Mouse (Mus musculus): ENCODE measurements around the gene Auh. TPM values are rescaled to one million over a fixed set of nuclear protein-coding genes. Genes with fewer than 3 reads are reported as not detected.

The Auh gene
- polyA plus RNA-seq, 1 experiment from 2014 or later: 34.8 TPM

DNA sequence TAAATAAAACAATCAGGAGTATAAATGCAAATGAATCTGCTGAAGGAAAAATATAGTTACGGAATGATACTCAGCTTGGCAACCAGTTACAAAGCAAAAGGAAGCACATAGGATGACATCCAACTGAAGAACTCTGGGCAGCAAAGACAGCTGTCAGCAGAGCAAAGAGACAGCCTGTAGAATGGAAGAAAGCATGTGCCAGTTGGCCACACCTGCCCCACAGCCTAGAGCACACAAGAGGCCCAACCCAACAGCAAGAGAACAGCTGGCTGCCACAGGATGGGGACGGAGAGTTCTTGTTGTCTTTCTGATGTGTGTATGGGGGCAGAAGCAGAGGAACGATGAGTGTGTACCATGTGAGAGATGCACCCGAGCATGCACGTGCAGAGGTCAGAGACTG lies 29.8 kb downstream of the Auh start:
- peaks cover 10% of the 10 kb centered on the region; the same call in 1 of the 2 replicates for H3K36me3 ChIP-seq (ENCODE audit: insufficient read depth)
- DNase-seq: no peak
- H3K9ac ChIP-seq: no peak overlapping the region
- no peaks in the 10 kb centered on the region for H3K9me3 ChIP-seq (ENCODE audit: low read depth, low read length)
- no peak for TF ChIP-seq CTCF (IDR thresholded peaks at IDR 0.05; ENCODE audit: low read depth)
- ATAC-seq (ENCODE audit: insufficient read depth): no peak
- H3K4me3 ChIP-seq (ENCODE audit: low read depth, low read length): no peak overlapping the region
- H3K4me1 ChIP-seq (ENCODE audit: insufficient read depth): peaks cover 14% of the 10 kb centered on the region; the same call in 1 of the 2 replicates
- WGBS: 76% methylated on average over 5 of the region's 5 CpGs
- H3K4me2 ChIP-seq: no peak overlapping the region
- H3K27me3 ChIP-seq (ENCODE audit: insufficient read depth, low read length): no peaks in the 10 kb centered on the region
- H3K27ac ChIP-seq (ENCODE audit: low read depth): no peak overlapping the region

DNA sequence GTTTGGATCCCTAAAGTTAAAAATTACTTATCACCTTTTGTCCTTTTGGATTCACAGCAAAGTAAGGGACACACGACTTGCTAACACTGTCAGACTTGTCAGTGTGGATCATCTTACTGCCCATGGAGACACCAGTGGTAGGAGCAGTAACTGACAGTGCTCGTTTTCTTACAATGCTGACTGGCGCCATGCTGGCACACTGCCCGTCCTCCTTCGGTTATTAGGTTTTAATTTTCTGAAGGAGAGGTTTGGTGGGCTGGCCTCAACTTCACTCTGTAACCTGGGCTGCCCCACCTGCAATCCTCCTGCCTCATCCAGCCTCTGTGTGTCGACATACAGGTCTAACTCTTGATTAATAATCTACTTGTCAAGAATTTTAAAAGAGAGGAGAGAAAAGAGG lies 31.7 kb downstream of the Auh start:
- Histone ChIP-seq H3K4me3 (ENCODE audit: low read depth, low read length) (no peak overlapping the region), H3K9ac (no peak overlapping the region), H3K4me1 (ENCODE audit: insufficient read depth) (peaks cover 3% of the 10 kb centered on the region; the same call in 1 of the 2 replicates), H3K27me3 (ENCODE audit: insufficient read depth, low read length) (no peaks in the 10 kb centered on the region), H3K4me2 (no peak overlapping the region), H3K9me3 (ENCODE audit: low read depth, low read length) (no peaks in the 10 kb centered on the region), H3K36me3 (ENCODE audit: insufficient read depth) (peaks cover 10% of the 10 kb centered on the region; the same call in 1 of the 2 replicates), H3K27ac (ENCODE audit: low read depth) (no peak overlapping the region)
- 73% methylated on average over 6 of the region's 6 CpGs for WGBS
- no peak for ATAC-seq (ENCODE audit: insufficient read depth)
- TF ChIP-seq CTCF (IDR thresholded peaks at IDR 0.05; ENCODE audit: low read depth): no peak
- no peak for DNase-seq

DNA sequence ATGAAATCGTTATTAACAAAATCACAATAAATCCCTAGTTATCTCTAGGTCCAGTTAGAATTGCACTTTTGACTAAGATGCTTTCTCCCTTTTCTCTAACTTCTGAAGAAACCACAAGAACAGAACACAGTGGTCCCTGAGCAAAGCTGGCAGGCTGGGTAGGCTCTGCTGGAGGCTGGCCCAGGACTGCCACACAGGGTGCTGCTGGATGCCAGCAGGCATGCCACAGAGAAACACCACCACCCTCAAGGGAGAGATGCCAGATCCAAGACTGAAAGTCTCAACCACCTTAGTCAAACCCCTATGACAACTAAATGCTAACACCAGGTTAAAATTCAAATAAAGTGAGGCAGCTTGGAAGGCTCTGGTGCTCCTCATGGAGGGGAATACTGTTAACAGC lies 36.7 kb downstream of the Auh start:
- no peaks in the 10 kb centered on the region for H3K4me1 ChIP-seq (ENCODE audit: insufficient read depth)
- WGBS: 84% methylated on average over 1 of the region's 1 CpGs
- no peaks in the 10 kb centered on the region for H3K9me3 ChIP-seq (ENCODE audit: low read depth, low read length)
- no peak overlapping the region for H3K27ac ChIP-seq (ENCODE audit: low read depth)
- DNase-seq: no peak
- ATAC-seq (ENCODE audit: insufficient read depth): no peak
- H3K4me3 ChIP-seq (ENCODE audit: low read depth, low read length): no peak overlapping the region
- H3K9ac ChIP-seq: no peak overlapping the region
- H3K36me3 ChIP-seq (ENCODE audit: insufficient read depth): peaks cover 11% of the 10 kb centered on the region; the same call in 1 of the 2 replicates
- H3K4me2 ChIP-seq: no peak overlapping the region
- no peak for TF ChIP-seq CTCF (IDR thresholded peaks at IDR 0.05; ENCODE audit: low read depth)
- no peaks in the 10 kb centered on the region for H3K27me3 ChIP-seq (ENCODE audit: insufficient read depth, low read length)

DNA sequence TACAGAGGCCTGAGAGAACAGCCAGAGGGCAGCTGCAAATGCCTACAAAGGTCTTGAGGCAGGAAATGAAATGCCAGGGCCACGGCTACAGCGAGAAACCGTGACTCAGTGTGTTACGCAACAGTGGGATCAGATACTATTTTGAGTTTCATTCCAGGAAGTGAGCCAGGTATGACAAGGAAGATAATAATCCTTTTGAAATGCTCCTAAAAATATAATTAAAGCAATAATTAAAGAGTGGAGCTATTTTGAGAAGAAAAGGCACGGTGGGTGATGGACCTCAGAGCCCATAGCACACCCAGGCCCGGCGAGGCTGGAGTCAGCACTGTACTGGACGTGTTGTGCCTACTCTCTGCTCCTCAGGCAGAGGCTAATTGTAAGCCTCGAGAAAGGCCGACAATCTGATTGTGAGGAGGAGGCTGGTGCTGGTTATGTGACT lies 37.4 kb downstream of the Auh start:
- DNase-seq (peak; percentile 50), ATAC-seq (ENCODE audit: insufficient read depth) (no peak)
- no peak overlapping the region for H3K9ac ChIP-seq
- H3K36me3 ChIP-seq (ENCODE audit: insufficient read depth): peaks cover 11% of the 10 kb centered on the region; the same call in 1 of the 2 replicates
- H3K4me1 ChIP-seq (ENCODE audit: insufficient read depth): no peaks in the 10 kb centered on the region
- H3K4me2 ChIP-seq: no peak overlapping the region
- TF ChIP-seq CTCF (IDR thresholded peaks at IDR 0.05; ENCODE audit: low read depth): no peak
- H3K9me3 ChIP-seq (ENCODE audit: low read depth, low read length): no peaks in the 10 kb centered on the region
- H3K27ac ChIP-seq (ENCODE audit: low read depth): no peak overlapping the region
- WGBS: 58% methylated on average over 10 of the region's 10 CpGs
- H3K4me3 ChIP-seq (ENCODE audit: low read depth, low read length): no peak overlapping the region
- H3K27me3 ChIP-seq (ENCODE audit: insufficient read depth, low read length): no peaks in the 10 kb centered on the region

DNA sequence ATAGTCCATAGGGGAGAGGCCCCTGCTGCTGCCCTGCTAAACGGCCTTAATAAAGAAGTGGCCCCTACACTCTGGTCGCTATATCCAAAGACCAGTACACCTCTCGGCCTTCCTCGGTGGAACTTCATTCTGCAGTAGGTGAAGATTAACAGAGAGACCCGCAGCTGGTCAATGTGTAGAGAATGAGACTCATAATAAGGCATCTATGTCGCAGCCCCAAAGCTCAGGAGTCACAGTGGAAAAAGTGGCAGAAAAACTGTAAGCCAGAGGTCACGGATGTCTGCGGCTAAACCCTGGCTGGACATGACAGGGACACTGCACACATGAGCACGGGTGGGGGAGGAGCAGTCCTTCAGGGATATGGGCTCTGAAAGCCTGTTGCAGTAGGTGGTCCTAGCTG lies 39.2 kb downstream of the Auh start:
- H3K36me3 ChIP-seq (ENCODE audit: insufficient read depth): 0 out of 2 replicates have a peak, but pooled peaks cover 6% of the 10 kb centered on the region
- DNase-seq: no peak
- TF ChIP-seq CTCF (IDR thresholded peaks at IDR 0.05; ENCODE audit: low read depth): no peak
- H3K4me3 ChIP-seq (ENCODE audit: low read depth, low read length): no peak overlapping the region
- no peak for ATAC-seq (ENCODE audit: insufficient read depth)
- H3K27ac ChIP-seq (ENCODE audit: low read depth): no peak overlapping the region
- H3K4me2 ChIP-seq: no peak overlapping the region
- H3K27me3 ChIP-seq (ENCODE audit: insufficient read depth, low read length): no peaks in the 10 kb centered on the region
- H3K9me3 ChIP-seq (ENCODE audit: low read depth, low read length): no peaks in the 10 kb centered on the region
- WGBS: 85% methylated on average over 9 of the region's 9 CpGs
- H3K4me1 ChIP-seq (ENCODE audit: insufficient read depth): no peaks in the 10 kb centered on the region
- no peak overlapping the region for H3K9ac ChIP-seq

DNA sequence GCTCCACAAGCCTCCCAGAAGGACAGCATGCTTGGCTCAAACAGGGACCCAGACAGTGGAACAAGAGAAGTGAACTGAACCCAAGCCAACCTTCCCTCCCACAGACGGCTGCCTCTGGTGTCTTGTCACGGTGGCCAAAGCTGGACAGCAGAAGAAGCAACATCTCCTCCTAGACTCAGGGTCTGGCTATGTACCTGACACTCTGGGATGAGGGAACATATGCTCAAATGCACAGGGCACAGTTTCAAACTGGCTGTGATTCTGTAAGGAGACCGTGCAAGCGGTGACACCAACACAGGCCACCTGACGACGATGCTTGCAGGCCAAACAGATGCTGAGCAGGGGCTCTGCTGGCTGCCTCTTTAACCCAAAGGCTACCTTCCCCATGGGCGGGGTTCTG lies 42.7 kb downstream of the Auh start:
- H3K27me3 ChIP-seq (ENCODE audit: insufficient read depth, low read length): no peaks in the 10 kb centered on the region
- H3K27ac ChIP-seq (ENCODE audit: low read depth): no peak overlapping the region
- ATAC-seq (ENCODE audit: insufficient read depth) (no peak), DNase-seq (no peak)
- 0 out of 2 replicates have a peak, but pooled peaks cover under 1% of the 10 kb centered on the region for H3K36me3 ChIP-seq (ENCODE audit: insufficient read depth)
- no peak overlapping the region for H3K9ac ChIP-seq
- no peak for TF ChIP-seq CTCF (IDR thresholded peaks at IDR 0.05; ENCODE audit: low read depth)
- H3K4me2 ChIP-seq: no peak overlapping the region
- no peak overlapping the region for H3K4me3 ChIP-seq (ENCODE audit: low read depth, low read length)
- H3K9me3 ChIP-seq (ENCODE audit: low read depth, low read length): no peaks in the 10 kb centered on the region
- 83% methylated on average over 7 of the region's 7 CpGs for WGBS
- H3K4me1 ChIP-seq (ENCODE audit: insufficient read depth): no peaks in the 10 kb centered on the region

DNA sequence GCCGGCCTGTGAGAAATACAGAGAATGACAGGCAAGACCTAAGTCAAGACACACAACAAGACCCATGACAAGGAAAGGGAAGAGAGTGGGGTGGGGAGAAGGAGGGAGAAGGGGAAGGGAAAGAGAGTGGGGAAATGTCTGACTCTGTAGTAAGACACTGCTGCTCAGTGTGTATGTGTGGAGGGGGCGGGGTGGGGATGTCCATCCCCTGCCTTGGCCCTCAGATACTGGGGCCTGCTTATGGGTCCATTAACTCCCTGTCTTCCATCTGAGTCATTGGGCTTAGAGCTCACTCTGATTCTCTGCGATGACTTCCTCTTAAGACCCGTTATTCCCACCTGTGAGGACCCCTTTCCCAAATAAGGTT lies 45.5 kb downstream of the Auh start:
- no peak for ATAC-seq (ENCODE audit: insufficient read depth)
- DNase-seq: no peak
- H3K4me3 ChIP-seq (ENCODE audit: low read depth, low read length): no peak overlapping the region
- H3K9ac ChIP-seq: no peak overlapping the region
- no peak for TF ChIP-seq CTCF (IDR thresholded peaks at IDR 0.05; ENCODE audit: low read depth)
- H3K27me3 ChIP-seq (ENCODE audit: insufficient read depth, low read length): no peaks in the 10 kb centered on the region
- H3K27ac ChIP-seq (ENCODE audit: low read depth): no peak overlapping the region
- no peaks in the 10 kb centered on the region for H3K9me3 ChIP-seq (ENCODE audit: low read depth, low read length)
- no peaks in the 10 kb centered on the region for H3K36me3 ChIP-seq (ENCODE audit: insufficient read depth)
- no peak overlapping the region for H3K4me2 ChIP-seq
- 0 out of 2 replicates have a peak, but pooled peaks cover 4% of the 10 kb centered on the region for H3K4me1 ChIP-seq (ENCODE audit: insufficient read depth)
- WGBS: 63% methylated on average over 4 of the region's 4 CpGs
